Mouse (Mus musculus) monocyte, adult 5-6 weeks (primary cell): ENCODE measurements around the gene Zfyve9. TPM values are rescaled to one million over a fixed set of nuclear protein-coding genes. Genes with fewer than 3 reads are reported as not detected.

ENCODE experiments used
- ATAC-seq: fragments of 153-309, 156-312 bp; replicated peaks from 2 replicates; pipeline ENCODE4 v1.8.0; 2017; ENCODE audit warnings: mild to moderate bottlenecking; ENCODE audit not compliant: low TSS enrichment, insufficient number of reproducible peaks, severe bottlenecking, poor library complexity, low FRiP score
- total RNA-seq: library from RNA; stranded (forward); fragments of 200-1000, 200-491, 200-594 nt; gene quantifications from 3 replicates; pipeline ENCODE4 v1.2.3, GENCODE M21; 2017

Gene Zfyve9
- total RNA-seq, 1 experiment from 2014 or later: 117 TPM

GRCm38 (mm10) chr4:108621504-108621903, 159.1 kb downstream of the Zfyve9 start:
- no peak for ATAC-seq

DNA sequence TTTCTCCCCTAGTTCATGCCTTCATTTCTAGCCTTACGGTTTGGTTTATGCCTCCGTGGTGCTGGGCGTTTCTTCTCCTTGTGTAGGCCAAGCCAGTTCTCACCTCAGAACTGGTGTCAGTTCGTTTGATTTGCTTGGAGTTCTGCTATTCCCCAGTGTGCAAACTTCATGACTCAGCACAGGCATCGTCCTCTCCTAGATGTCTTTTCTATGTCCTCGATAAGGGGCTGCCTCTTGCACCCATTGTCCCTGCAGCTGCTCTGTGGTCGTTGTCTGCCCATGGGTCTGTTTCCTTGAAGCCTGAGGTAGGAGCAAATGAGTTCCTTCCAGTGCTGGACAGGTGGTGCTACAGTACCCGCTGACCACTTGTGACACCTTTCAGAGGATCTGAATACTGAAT, 160.1 kb downstream of the Zfyve9 start:
- no peak for ATAC-seq

- ATAC-seq: peak; percentile 47
Observed at GRCm38 (mm10) chr4:108619587-108620341, 160.8 kb downstream of the Zfyve9 start, which contains the start of gene Cc2d1b. Gene Cc2d1b (plus strand): TSS chr4:108619940.

GRCm38 (mm10) chr4:108619165-108619564, 161.4 kb downstream of the Zfyve9 start:
- peak; percentile 7; the same call in 1 of the 2 replicates for ATAC-seq

GRCm38 (mm10) chr4:108618586-108618985, 162.0 kb downstream of the Zfyve9 start:
- ATAC-seq: no peak

DNA sequence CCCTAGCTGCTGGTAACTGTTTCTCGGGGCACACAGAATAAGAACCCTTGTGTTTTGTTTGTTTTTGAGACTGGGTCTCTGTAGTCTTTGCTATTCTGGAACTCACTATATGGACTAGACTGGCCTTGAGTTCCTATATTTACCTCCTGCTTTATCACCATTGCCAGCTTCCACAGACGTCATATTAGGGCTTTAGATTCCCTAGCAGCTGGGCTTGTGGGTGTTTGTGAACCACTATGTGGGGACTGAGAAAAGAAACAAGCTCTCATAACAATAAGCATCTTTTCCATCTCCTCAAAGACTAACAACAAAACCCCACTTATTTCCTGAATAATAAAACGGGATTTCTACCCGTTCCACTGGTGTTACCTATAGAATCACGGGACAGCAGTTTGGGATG, 169.7 kb downstream of the Zfyve9 start:
- no peak for ATAC-seq

DNA sequence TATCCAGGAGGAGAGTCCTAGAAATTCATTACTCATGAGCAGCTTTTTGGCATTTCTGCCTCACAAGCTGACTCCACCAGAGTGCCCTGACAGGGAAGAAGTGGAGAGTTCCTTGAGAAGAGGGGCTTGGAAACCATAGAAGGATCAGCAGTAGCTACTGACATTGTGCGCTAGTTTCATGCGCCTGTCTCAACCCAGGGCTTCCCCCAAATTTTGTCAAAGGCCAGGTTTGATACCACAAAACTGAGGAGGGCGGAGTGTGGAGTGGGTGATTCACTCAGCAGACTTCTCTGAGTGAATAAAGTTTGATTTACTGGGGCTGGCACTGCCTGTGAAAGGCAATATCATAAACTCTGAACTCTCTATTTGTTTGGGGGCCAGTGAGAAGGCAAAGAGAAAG, 171.9 kb downstream of the Zfyve9 start:
- no peak for ATAC-seq

DNA sequence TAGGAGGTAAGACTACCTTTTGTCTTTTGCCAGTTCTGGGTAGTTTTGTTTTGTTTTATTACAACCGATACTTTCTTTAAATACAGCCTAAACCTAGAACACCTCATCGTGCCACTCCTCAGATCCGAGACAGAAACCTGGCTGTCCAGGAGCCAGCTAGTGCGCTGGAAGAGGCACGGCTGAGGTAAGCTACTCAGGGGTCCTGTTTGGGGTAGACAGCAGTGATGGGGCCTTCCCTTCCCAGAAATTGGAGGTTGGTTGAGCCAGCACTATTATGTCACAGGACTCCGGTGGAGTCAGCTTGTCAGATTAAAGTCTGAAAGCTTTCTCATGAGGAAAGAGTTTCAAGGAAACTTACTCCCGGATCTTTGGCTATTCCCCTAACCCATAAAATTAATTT, 178.7 kb downstream of the Zfyve9 start:
- ATAC-seq: no peak

- no peak for ATAC-seq
Observed at GRCm38 (mm10) chr4:108598306-108598705, 182.3 kb downstream of the Zfyve9 start.

DNA sequence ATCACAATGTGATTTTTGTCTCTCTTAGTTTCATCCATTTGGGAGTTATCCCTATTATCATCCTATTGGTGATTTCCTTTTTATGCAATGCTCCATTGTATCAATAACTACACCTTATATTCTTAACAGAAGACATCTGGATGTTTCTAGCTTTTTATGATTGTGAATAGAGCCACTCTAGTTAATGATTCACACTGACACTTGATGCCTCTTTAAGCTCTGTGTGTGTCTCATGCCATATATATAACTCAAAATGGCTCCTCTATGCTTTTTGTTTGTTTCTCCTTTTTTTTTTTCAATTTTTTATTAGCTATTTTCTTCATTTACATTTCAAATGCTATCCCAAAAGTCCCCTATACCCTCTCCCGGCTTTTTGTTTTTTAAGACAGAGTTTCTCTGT, 184.8 kb downstream of the Zfyve9 start:
- ATAC-seq: no peak

GRCm38 (mm10) chr4:108593376-108593775, 187.2 kb downstream of the Zfyve9 start:
- no peak for ATAC-seq

Other genes with a start within 250 kb of the Zfyve9 start
- gene Prpf38a, start 201.5 kb downstream of the Zfyve9 start, total RNA-seq: 61.5 to 81.5 TPM (median 63.9 TPM) in 3 replicates
- gene Orc1, start 201.4 kb downstream of the Zfyve9 start, total RNA-seq: 0.49 TPM in 1 of 3 replicates, not detected in the others
- 43.3 to 74.2 TPM (median 57.5 TPM) in 3 replicates for gene Cc2d1b, start 160.9 kb downstream of the Zfyve9 start, total RNA-seq
- gene 3110021N24Rik, start 61.1 kb downstream of the Zfyve9 start, total RNA-seq: 2.7 to 4.1 TPM (median 2.8 TPM) in 3 replicates
- 40.7 to 71.0 TPM (median 58.7 TPM) in 3 replicates for gene Btf3l4, start 52.8 kb upstream of the Zfyve9 start, total RNA-seq
- gene Txndc12, start 53.8 kb upstream of the Zfyve9 start, total RNA-seq: 61.6 to 79.0 TPM (median 71.6 TPM) in 3 replicates
- 9.4 to 17.5 TPM (median 14.5 TPM) in 3 replicates for gene Kti12, start 67.0 kb upstream of the Zfyve9 start, total RNA-seq
- gene A730015C16Rik, start 67.8 kb upstream of the Zfyve9 start, total RNA-seq: 0.49 TPM in 1 of 3 replicates, not detected in the others
- gene Rab3b, start 98.3 kb upstream of the Zfyve9 start, total RNA-seq: not detected in 3 replicates
- gene Nrd1, start 219.9 kb upstream of the Zfyve9 start, total RNA-seq: 111 to 143 TPM (median 130 TPM) in 3 replicates